Comparison of ENCODE assay signal across 7 mouse cellular contexts in the genomic region with DNA sequence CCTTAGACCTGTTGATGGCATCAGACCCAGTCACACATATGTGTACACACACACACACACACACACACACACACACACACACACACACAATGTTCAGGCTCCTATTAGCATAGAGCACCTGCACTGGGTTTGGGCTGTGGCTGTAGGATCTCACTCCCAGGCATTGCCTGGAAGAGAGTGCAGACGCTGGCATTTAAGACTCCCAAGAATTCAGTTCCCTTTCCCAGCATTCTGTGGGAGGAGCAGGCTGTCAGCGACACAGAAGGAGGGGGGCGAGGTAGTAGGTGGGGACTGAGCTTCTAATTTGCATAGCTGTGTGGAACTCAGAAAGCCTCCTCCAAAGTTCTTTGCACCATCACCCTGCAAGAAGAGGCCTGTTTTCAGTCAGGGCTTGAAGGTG.
DNase-seq lines count a peak whose midpoint lies in the region; ATAC-seq lines count a peak whose summit lies in the region.

No protein-coding gene starts in this region.

- ATAC-seq in midbrain, embryonic 11.5 days (ENCODE audit: low FRiP score), result peak; percentile 81
- no peak for ATAC-seq in midbrain, embryonic 16.5 days
- peak; percentile 84 for ATAC-seq in forebrain, embryonic 11.5 days (replicated peaks; ENCODE audit: low FRiP score)

- no peaks in the 10 kb centered on the region; the same call in 1 of the 2 replicates for H3K4me1 ChIP-seq in midbrain, embryonic 11.5 days (ENCODE audit: control insufficient read depth, insufficient read depth, low read length)
- no peaks in the 10 kb centered on the region for H3K4me1 ChIP-seq in midbrain, embryonic 16.5 days (ENCODE audit: control insufficient read depth, insufficient read depth, low read length)
- no peaks in the 10 kb centered on the region; the same call in 1 of the 2 replicates for H3K4me1 ChIP-seq in forebrain, embryonic 11.5 days (replicated peaks; ENCODE audit: control insufficient read depth, insufficient read depth, low read length)

- WGBS in midbrain, embryonic 11.5 days, result 0% methylated on average over 3 of the region's 3 CpGs
- 4% methylated on average over 3 of the region's 3 CpGs for WGBS in midbrain, embryonic 16.5 days
- WGBS in forebrain, embryonic 11.5 days, result 4% methylated on average over 3 of the region's 3 CpGs

- no peaks in the 10 kb centered on the region for H3K27me3 ChIP-seq in midbrain, embryonic 11.5 days (ENCODE audit: control insufficient read depth, insufficient read depth, low read length)
- H3K27me3 ChIP-seq in midbrain, embryonic 16.5 days (ENCODE audit: control insufficient read depth, insufficient read depth, low read depth, low read length), result no peaks in the 10 kb centered on the region
- H3K27me3 ChIP-seq in forebrain, embryonic 11.5 days (ENCODE audit: control insufficient read depth, insufficient read depth, low read length), result no peaks in the 10 kb centered on the region

- no peak overlapping the region for H3K4me2 ChIP-seq in midbrain, embryonic 11.5 days
- no peak overlapping the region for H3K4me2 ChIP-seq in midbrain, embryonic 16.5 days (ENCODE audit: low read length)
- no peak overlapping the region for H3K4me2 ChIP-seq in forebrain, embryonic 11.5 days (ENCODE audit: low read depth, low read length, severe bottlenecking)

- no peak overlapping the region for H3K9ac ChIP-seq in midbrain, embryonic 11.5 days (ENCODE audit: low read length)
- H3K9ac ChIP-seq in midbrain, embryonic 16.5 days (ENCODE audit: low read depth, low read length), result no peak overlapping the region
- H3K9ac ChIP-seq in forebrain, embryonic 11.5 days (ENCODE audit: low read length), result no peak overlapping the region

- H3K36me3 ChIP-seq in midbrain, embryonic 11.5 days (ENCODE audit: control insufficient read depth, insufficient read depth, low read length), result no peaks in the 10 kb centered on the region
- no peaks in the 10 kb centered on the region for H3K36me3 ChIP-seq in midbrain, embryonic 16.5 days (ENCODE audit: control insufficient read depth, insufficient read depth, low read length)
- no peaks in the 10 kb centered on the region for H3K36me3 ChIP-seq in forebrain, embryonic 11.5 days (ENCODE audit: control insufficient read depth, insufficient read depth, low read length)

- no peak overlapping the region for H3K27ac ChIP-seq in midbrain, embryonic 11.5 days (ENCODE audit: low read depth, low read length)
- H3K27ac ChIP-seq in midbrain, embryonic 16.5 days (ENCODE audit: low read length), result no peak overlapping the region
- H3K27ac ChIP-seq in forebrain, embryonic 11.5 days (ENCODE audit: low read depth, low read length), result no peak overlapping the region

- no peaks in the 10 kb centered on the region for H3K9me3 ChIP-seq in midbrain, embryonic 11.5 days (ENCODE audit: control insufficient read depth, low read length)
- H3K9me3 ChIP-seq in midbrain, embryonic 16.5 days (replicated peaks; ENCODE audit: control insufficient read depth, low read length, poor library complexity, severe bottlenecking), result no peaks in the 10 kb centered on the region
- no peaks in the 10 kb centered on the region for H3K9me3 ChIP-seq in forebrain, embryonic 11.5 days (ENCODE audit: control insufficient read depth, low read length)

- DNase-seq in midbrain, embryonic 11.5 days (ENCODE audit: low spot score, missing footprints), result peak; percentile 86
- DNase-seq in forebrain, embryonic 11.5 days (ENCODE audit: low spot score), result peak; percentile 58
- DNase-seq in layer of hippocampus, adult 8-10 months (ENCODE audit: low spot score in 2 of 2), result peak; percentile 58 to 71
- peak; percentile 38 for DNase-seq in retina, embryonic 14.5 days (ENCODE audit: low spot score)
- DNase-seq in thymus, postnatal 25 days, result no peak
- DNase-seq in cerebellum, adult 8-10 months, result no peak

- no peak overlapping the region for H3K4me3 ChIP-seq in midbrain, embryonic 11.5 days (ENCODE audit: low read depth, low read length)
- no peak overlapping the region for H3K4me3 ChIP-seq in midbrain, embryonic 16.5 days (ENCODE audit: low read depth, low read length)
- H3K4me3 ChIP-seq in forebrain, embryonic 11.5 days (ENCODE audit: low read depth, low read length), result no peak overlapping the region

Comparison
In these comparisons a context has a peak if more than half of its experiments do, and no peak if none do; other contexts are left out.
1. DNase-seq: peak in midbrain, embryonic 11.5 days (single experiment), forebrain, embryonic 11.5 days (single experiment), layer of hippocampus, adult 8-10 months (2 of 2) and retina, embryonic 14.5 days (single experiment); none in thymus, postnatal 25 days (single experiment) and cerebellum, adult 8-10 months (single experiment).